Mouse (Mus musculus) kidney, postnatal 25 days (tissue): ENCODE data around the gene Gm21865.
"Not testable (repeated sequence)": the region's sequence is repeated elsewhere in the genome, so short reads cannot be mapped to it uniquely, and the experiment has no call there.

Source experiments
- DNase-seq, 2 experiments: peaks; one replicate each; pipeline ENCODE4 v3.0.0; 2021; ENCODE audit warnings: mixed read lengths in 2 of 2

Gene Gm21865

DNA sequence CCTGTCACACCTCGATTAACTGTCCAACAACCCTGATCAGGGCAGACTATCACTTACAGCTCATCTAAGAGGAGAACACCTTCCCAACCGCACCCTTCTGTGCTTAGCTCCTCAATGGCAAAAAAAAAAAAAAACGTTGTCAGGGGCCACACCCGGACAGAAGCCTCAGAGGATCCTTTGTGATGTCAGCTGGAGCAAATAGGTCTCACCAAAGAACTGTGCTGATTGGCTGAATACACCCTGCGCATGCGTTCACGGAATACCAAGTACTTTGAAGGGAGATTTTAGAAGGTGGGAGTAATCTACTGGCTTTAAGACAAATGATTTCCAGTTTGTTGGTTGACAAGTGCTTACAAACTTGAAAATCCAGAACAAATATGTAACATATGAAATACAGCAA lies at the start of gene Gm21865:
Gm21865 (minus strand) TSS at position 101 of the 400 bp plus-strand sequence.
- DNase-seq, result not testable (repeated sequence)
